Mouse (Mus musculus) layer of hippocampus, adult 8-10 months (tissue): ENCODE measurements around the gene Enpp5. TPM values are rescaled to one million over a fixed set of nuclear protein-coding genes. Genes with fewer than 3 reads are reported as not detected.

Experiments used
- DNase-seq, 2 experiments: peaks; one replicate each; pipeline ENCODE4 v3.0.0; 2022; ENCODE audit warnings: low spot score in 2 of 2
- total RNA-seq, 4 experiments: library from RNA; stranded (reverse); gene quantifications; 2 replicates each; pipeline ENCODE4 v1.2.4; 2022

The Enpp5 gene
- total RNA-seq, 4 experiments from 2014 or later: 149 to 186 (median 168) TPM

GRCm38 (mm10) chr17:44090916-44091315 lies 12.3 kb downstream of the Enpp5 start:
- no peak for DNase-seq

- no peak for DNase-seq
Measured at GRCm38 (mm10) chr17:44091512-44091911, 12.9 kb downstream of the Enpp5 start.

- DNase-seq: no peak
Measured at GRCm38 (mm10) chr17:44100486-44100885, 21.9 kb downstream of the Enpp5 start.

GRCm38 (mm10) chr17:44100906-44101305 lies 22.3 kb downstream of the Enpp5 start:
- DNase-seq: no peak

- no peak for DNase-seq
Measured at GRCm38 (mm10) chr17:44101961-44102360, 23.3 kb downstream of the Enpp5 start.

- DNase-seq: peak; percentile 89 to 94
Measured at GRCm38 (mm10) chr17:44105287-44106138, 26.9 kb downstream of the Enpp5 start, which contains the start of gene Enpp4. Gene Enpp4 (minus strand): TSS chr17:44105809.

GRCm38 (mm10) chr17:44108331-44108730 lies 29.7 kb downstream of the Enpp5 start:
- DNase-seq: no peak

GRCm38 (mm10) chr17:44116584-44116983 lies 38.0 kb downstream of the Enpp5 start:
- DNase-seq: no peak

GRCm38 (mm10) chr17:44117721-44118120 lies 39.1 kb downstream of the Enpp5 start:
- DNase-seq: no peak

- no peak for DNase-seq
Measured at GRCm38 (mm10) chr17:44118231-44118630, 39.6 kb downstream of the Enpp5 start.

GRCm38 (mm10) chr17:44121366-44122100 lies 42.9 kb downstream of the Enpp5 start:
- DNase-seq: no peak

GRCm38 (mm10) chr17:44129092-44129750 lies 50.6 kb downstream of the Enpp5 start:
- no peak for DNase-seq

GRCm38 (mm10) chr17:44130429-44130828 lies 51.8 kb downstream of the Enpp5 start:
- DNase-seq: peak; percentile 43 to 64

- no peak for DNase-seq
Measured at GRCm38 (mm10) chr17:44134106-44134505, 55.5 kb downstream of the Enpp5 start.

- DNase-seq: no peak
Measured at GRCm38 (mm10) chr17:44134545-44134944, 55.9 kb downstream of the Enpp5 start.

- DNase-seq: no peak
Measured at GRCm38 (mm10) chr17:44136018-44136417, 57.4 kb downstream of the Enpp5 start.

Other genes starting within 250 kb of the Enpp5 start
- 10 to 100 TPM; 19.3 to 21.1 (median 20.2) TPM for gene Enpp4, start 27.0 kb downstream of the Enpp5 start, total RNA-seq
- 1 to 10 TPM; 3.6 to 4.5 (median 3.9) TPM for gene Clic5, start 109.8 kb downstream of the Enpp5 start, total RNA-seq